Mouse (Mus musculus): ENCODE data around the gene Tbc1d22a.
"Not testable (repeated sequence)": the region's sequence is repeated elsewhere in the genome, so short reads cannot be mapped to it uniquely, and the experiment has no call there.

Gene Tbc1d22a

GRCm38 (mm10) chr15:86181941-86182439 is 32.3 kb upstream of the Tbc1d22a start:
- DNase-seq, result peak; percentile 58

- peak; percentile 66 for DNase-seq
These were observed 31.6 kb upstream of the Tbc1d22a start for GRCm38 (mm10) chr15:86182646-86183045.

GRCm38 (mm10) chr15:86183484-86183883 is 30.8 kb upstream of the Tbc1d22a start:
- DNase-seq, result no peak

GRCm38 (mm10) chr15:86184071-86184470 is 30.2 kb upstream of the Tbc1d22a start:
- no peak for DNase-seq

- DNase-seq, result peak; percentile 57
These were observed 29.2 kb upstream of the Tbc1d22a start for GRCm38 (mm10) chr15:86184851-86185688.

GRCm38 (mm10) chr15:86185689-86186569 is 28.3 kb upstream of the Tbc1d22a start, which contains the start of gene Cerk:
Gene Cerk (minus strand): TSS chr15:86186141.
- peak; percentile 85 for DNase-seq

GRCm38 (mm10) chr15:86186686-86187085 is 27.6 kb upstream of the Tbc1d22a start:
- no peak for DNase-seq

GRCm38 (mm10) chr15:86188186-86188585 is 26.1 kb upstream of the Tbc1d22a start:
- peak; percentile 42 for DNase-seq

- DNase-seq, result peak; percentile 91
These were observed 25.4 kb upstream of the Tbc1d22a start for GRCm38 (mm10) chr15:86188746-86189470.

GRCm38 (mm10) chr15:86190387-86190786 is 23.9 kb upstream of the Tbc1d22a start:
- no peak for DNase-seq

GRCm38 (mm10) chr15:86191505-86191904 is 22.8 kb upstream of the Tbc1d22a start:
- DNase-seq, result no peak

GRCm38 (mm10) chr15:86191933-86192332 is 22.3 kb upstream of the Tbc1d22a start:
- no peak for DNase-seq

GRCm38 (mm10) chr15:86194676-86195453 is 19.4 kb upstream of the Tbc1d22a start:
- not testable (repeated sequence) for DNase-seq

- DNase-seq, result no peak
These were observed 15.2 kb upstream of the Tbc1d22a start for GRCm38 (mm10) chr15:86199052-86199451.

GRCm38 (mm10) chr15:86199482-86199881 is 14.8 kb upstream of the Tbc1d22a start:
- DNase-seq, result no peak

- no peak for DNase-seq
These were observed 14.1 kb upstream of the Tbc1d22a start for GRCm38 (mm10) chr15:86200169-86200568.

GRCm38 (mm10) chr15:86201095-86201494 is 13.2 kb upstream of the Tbc1d22a start:
- no peak for DNase-seq

- DNase-seq, result no peak
These were observed 12.4 kb upstream of the Tbc1d22a start for GRCm38 (mm10) chr15:86201696-86202330.

GRCm38 (mm10) chr15:86202640-86203039 is 11.6 kb upstream of the Tbc1d22a start:
- DNase-seq, result peak; percentile 58

GRCm38 (mm10) chr15:86203292-86203793 is 10.9 kb upstream of the Tbc1d22a start:
- DNase-seq, result no peak

- DNase-seq, result peak; percentile 60
These were observed 10.2 kb upstream of the Tbc1d22a start for GRCm38 (mm10) chr15:86203942-86204561.

Measured in lung, postnatal 14 days (tissue).